Mouse (Mus musculus): ENCODE data around the gene C1ql1. TPM values are rescaled to one million over a fixed set of nuclear protein-coding genes. Genes with fewer than 3 reads are reported as not detected.

C1ql1 gene
- polyA plus RNA-seq, 1 experiment from 2014 or later: 0.40 TPM

- H3K4me1 ChIP-seq: peaks cover 44% of the 10 kb centered on the region
- WGBS: under 1% methylated on average over 51 of the region's 51 CpGs
- H3K36me3 ChIP-seq: no peaks in the 10 kb centered on the region
- peaks cover 100% of the 10 kb centered on the region for H3K27me3 ChIP-seq (ENCODE audit: low read depth, poor library complexity, severe bottlenecking)
- peak overlapping the region; percentile 65; the same call in 1 of the 2 replicates for H3K27ac ChIP-seq
- H3K9me3 ChIP-seq (replicated peaks): no peaks in the 10 kb centered on the region
- H3K4me3 ChIP-seq: peak overlapping the region; percentile 61
- peak; percentile 64 for DNase-seq (ENCODE audit: low spot score)
Observed at GRCm38 (mm10) chr11:102948043-102948961, 1.8 kb upstream of the C1ql1 start.

GRCm38 (mm10) chr11:102946992-102947343, 480 bp upstream of the C1ql1 start:
- no peaks in the 10 kb centered on the region for H3K36me3 ChIP-seq
- H3K27me3 ChIP-seq (ENCODE audit: low read depth, poor library complexity, severe bottlenecking): peaks cover 100% of the 10 kb centered on the region
- peak overlapping the region; percentile 50 for H3K4me3 ChIP-seq
- no peak for DNase-seq (ENCODE audit: low spot score)
- H3K27ac ChIP-seq: no peak overlapping the region; the same call in 1 of the 2 replicates
- H3K9me3 ChIP-seq (replicated peaks): no peaks in the 10 kb centered on the region
- 5% methylated on average over 8 of the region's 8 CpGs for WGBS
- peaks cover 42% of the 10 kb centered on the region for H3K4me1 ChIP-seq

- H3K4me1 ChIP-seq: peaks cover 42% of the 10 kb centered on the region
- H3K36me3 ChIP-seq: no peaks in the 10 kb centered on the region
- peaks cover 100% of the 10 kb centered on the region for H3K27me3 ChIP-seq (ENCODE audit: low read depth, poor library complexity, severe bottlenecking)
- 4% methylated on average over 54 of the region's 54 CpGs for WGBS
- no peaks in the 10 kb centered on the region for H3K9me3 ChIP-seq (replicated peaks)
- DNase-seq (ENCODE audit: low spot score): peak; percentile 50
- peak overlapping the region; percentile 50 for H3K4me3 ChIP-seq
- H3K27ac ChIP-seq: peak overlapping the region; percentile 79; the same call in 1 of the 2 replicates
Observed at GRCm38 (mm10) chr11:102945306-102946264, 903 bp downstream of the C1ql1 start.

- H3K4me3 ChIP-seq: no peak overlapping the region
- H3K27ac ChIP-seq: no peak overlapping the region
- peaks cover 100% of the 10 kb centered on the region for H3K27me3 ChIP-seq (ENCODE audit: low read depth, poor library complexity, severe bottlenecking)
- WGBS: 68% methylated on average over 6 of the region's 6 CpGs
- H3K4me1 ChIP-seq: peaks cover 45% of the 10 kb centered on the region
- no peaks in the 10 kb centered on the region for H3K9me3 ChIP-seq (replicated peaks)
- H3K36me3 ChIP-seq: no peaks in the 10 kb centered on the region
- DNase-seq (ENCODE audit: low spot score): no peak
Observed at GRCm38 (mm10) chr11:102941236-102941635, 5.3 kb downstream of the C1ql1 start.

GRCm38 (mm10) chr11:102939024-102939675, 7.3 kb downstream of the C1ql1 start:
- no peak for DNase-seq (ENCODE audit: low spot score)
- Histone ChIP-seq H3K4me1 (peaks cover 37% of the 10 kb centered on the region), H3K36me3 (no peaks in the 10 kb centered on the region), H3K27ac (peak overlapping the region; percentile 61; the same call in 1 of the 2 replicates), H3K4me3 (peak overlapping the region; percentile 7; the same call in 1 of the 2 replicates), H3K27me3 (ENCODE audit: low read depth, poor library complexity, severe bottlenecking) (peaks cover 90% of the 10 kb centered on the region), H3K9me3 (replicated peaks) (no peaks in the 10 kb centered on the region)
- WGBS: 49% methylated on average over 13 of the region's 13 CpGs

GRCm38 (mm10) chr11:102937529-102938182, 8.8 kb downstream of the C1ql1 start:
- no peak for DNase-seq (ENCODE audit: low spot score)
- 79% methylated on average over 3 of the region's 3 CpGs for WGBS
- Histone ChIP-seq H3K9me3 (replicated peaks) (no peaks in the 10 kb centered on the region), H3K36me3 (no peaks in the 10 kb centered on the region), H3K4me3 (no peak overlapping the region), H3K27ac (no peak overlapping the region), H3K27me3 (ENCODE audit: low read depth, poor library complexity, severe bottlenecking) (peaks cover 84% of the 10 kb centered on the region), H3K4me1 (peaks cover 37% of the 10 kb centered on the region)

- H3K27me3 ChIP-seq (ENCODE audit: low read depth, poor library complexity, severe bottlenecking): peaks cover 72% of the 10 kb centered on the region
- peaks cover 37% of the 10 kb centered on the region for H3K4me1 ChIP-seq
- peak; percentile 45 for DNase-seq (ENCODE audit: low spot score)
- H3K27ac ChIP-seq: no peak overlapping the region; the same call in 1 of the 2 replicates
- no peaks in the 10 kb centered on the region for H3K36me3 ChIP-seq
- no peak overlapping the region; the same call in 1 of the 2 replicates for H3K4me3 ChIP-seq
- WGBS: 19% methylated on average over 4 of the region's 4 CpGs
- no peaks in the 10 kb centered on the region for H3K9me3 ChIP-seq (replicated peaks)
Observed at GRCm38 (mm10) chr11:102936272-102936671, 10.2 kb downstream of the C1ql1 start.

GRCm38 (mm10) chr11:102930672-102931071, 15.8 kb downstream of the C1ql1 start:
- no peak for DNase-seq (ENCODE audit: low spot score)

GRCm38 (mm10) chr11:102925351-102925717, 21.2 kb downstream of the C1ql1 start:
- DNase-seq (ENCODE audit: low spot score): no peak
- 1% methylated on average over 10 of the region's 10 CpGs for WGBS

More at GRCm38 (mm10) chr11:102930672-102931071, 15.8 kb downstream of the C1ql1 start:
- Histone ChIP-seq H3K4me3 (no peak overlapping the region), H3K9me3 (replicated peaks) (no peaks in the 10 kb centered on the region), H3K36me3 (no peaks in the 10 kb centered on the region), H3K27me3 (ENCODE audit: low read depth, poor library complexity, severe bottlenecking) (peaks cover 22% of the 10 kb centered on the region), H3K4me1 (peaks cover 3% of the 10 kb centered on the region), H3K27ac (no peak overlapping the region)
- 95% methylated on average over 10 of the region's 10 CpGs for WGBS

GRCm38 (mm10) chr11:102924557-102925350, 21.7 kb downstream of the C1ql1 start, which contains the start of gene Kif18b:
Gene Kif18b (minus strand): TSS chr11:102925124.
- H3K36me3 ChIP-seq: peaks cover 33% of the 10 kb centered on the region
- peaks cover 35% of the 10 kb centered on the region for H3K4me1 ChIP-seq
- no peaks in the 10 kb centered on the region for H3K9me3 ChIP-seq (replicated peaks)
- H3K27ac ChIP-seq: peak within 1 kb of the TSS; percentile 93
- no peaks in the 10 kb centered on the region for H3K27me3 ChIP-seq (ENCODE audit: low read depth, poor library complexity, severe bottlenecking)
- peak within 1 kb of the TSS; percentile 83 for H3K4me3 ChIP-seq
- under 1% methylated on average over 62 of the region's 62 CpGs for WGBS
- DNase-seq (ENCODE audit: low spot score): peak; percentile 98

More at GRCm38 (mm10) chr11:102925351-102925717, 21.2 kb downstream of the C1ql1 start:
- Histone ChIP-seq H3K27me3 (ENCODE audit: low read depth, poor library complexity, severe bottlenecking) (no peaks in the 10 kb centered on the region), H3K4me3 (peak overlapping the region; percentile 83), H3K9me3 (replicated peaks) (no peaks in the 10 kb centered on the region), H3K27ac (peak overlapping the region; percentile 93), H3K36me3 (peaks cover 27% of the 10 kb centered on the region), H3K4me1 (peaks cover 35% of the 10 kb centered on the region)

- 73% methylated on average over 6 of the region's 6 CpGs for WGBS
- H3K27me3 ChIP-seq (ENCODE audit: low read depth, poor library complexity, severe bottlenecking): no peaks in the 10 kb centered on the region
- peaks cover 52% of the 10 kb centered on the region for H3K36me3 ChIP-seq
- H3K27ac ChIP-seq: no peak overlapping the region
- H3K4me3 ChIP-seq: no peak overlapping the region
- peaks cover 35% of the 10 kb centered on the region for H3K4me1 ChIP-seq
- H3K9me3 ChIP-seq (replicated peaks): no peaks in the 10 kb centered on the region
- no peak for DNase-seq (ENCODE audit: low spot score)
Observed at GRCm38 (mm10) chr11:102921491-102921890, 25.0 kb downstream of the C1ql1 start.
